Mouse (Mus musculus) liver, embryonic 16.5 days (tissue): ENCODE results near the gene Olfr622. TPM values are rescaled to one million over a fixed set of nuclear protein-coding genes. Genes with fewer than 3 reads are reported as not detected.

Experiments used
- ATAC-seq: fragments of 200-750 bp; cut with Nextera tagmentation; 2 replicates; pipeline ENCODE4 v1.8.0; 2017; ENCODE audit warnings: low read depth, mild to moderate bottlenecking, moderate number of reproducible peaks, moderate library complexity
- H3K27ac ChIP-seq: fragments of 300-500 bp; sonication (generic); 2 replicates; pipeline ENCODE4 v1.5.1; 2014; ENCODE audit warnings: mild to moderate bottlenecking, low read length
- H3K27me3 ChIP-seq: fragments of 300-500 bp; sonication (generic); 2 replicates; pipeline ENCODE4 v1.6.1; 2014; ENCODE audit warnings: low read depth, low read length, mixed read lengths; ENCODE audit not compliant: control insufficient read depth, insufficient read depth
- H3K36me3 ChIP-seq: fragments of 300-500 bp; sonication (generic); 2 replicates; pipeline ENCODE4 v1.6.1; 2014; ENCODE audit warnings: mild to moderate bottlenecking; ENCODE audit not compliant: control insufficient read depth, insufficient read depth
- H3K4me1 ChIP-seq: fragments of 300-500 bp; sonication (generic); 2 replicates; pipeline ENCODE4 v1.6.1; 2014; ENCODE audit warnings: low read depth, low read length, mixed read lengths; ENCODE audit not compliant: control insufficient read depth
- H3K4me2 ChIP-seq: fragments of 300-500 bp; sonication (generic); 2 replicates; pipeline ENCODE4 v1.6.1; 2014; ENCODE audit warnings: low read depth, low read length, mixed read lengths
- H3K4me3 ChIP-seq: fragments of 300-500 bp; sonication (generic); 2 replicates; pipeline ENCODE4 v1.5.1; 2014; ENCODE audit warnings: low read depth, mild to moderate bottlenecking, low read length
- H3K9ac ChIP-seq: fragments of 300-500 bp; sonication (generic); 2 replicates; pipeline ENCODE4 v1.6.1; 2014; ENCODE audit warnings: low read depth, low read length
- H3K9me3 ChIP-seq: fragments of 300-500 bp; sonication (generic); replicated peaks from 2 replicates; pipeline ENCODE4 v1.6.1; 2016; ENCODE audit warnings: low read length; ENCODE audit not compliant: control insufficient read depth
- WGBS: fragments of 180-500 bp; shearing (Covaris S2); extraction: QIAGEN DNeasy Blood & Tissue Kit; methylation state at CpG from one replicate; pipeline ENCODE4 v1.1.7; 2014; ENCODE audit not compliant: insufficient replicate concordance; 5-methylcytosine and 5-hydroxymethylcytosine counted together
- polyA plus RNA-seq: library from polyadenylated mRNA; unstranded; fragments of >200 nt; fragmentation: Nextera tagmentation; extraction: Ambion mirVana; gene quantifications from 2 replicates; pipeline ENCODE4 v1.2.1, GENCODE M21; 2015

Gene Olfr622
- polyA plus RNA-seq = not detected in 2 replicates

- Histone ChIP-seq H3K27me3 (no peaks in the 10 kb centered on the region), H3K4me1 (no peaks in the 10 kb centered on the region), H3K9ac (no peak within 1 kb of the TSS), H3K4me3 (no peak within 1 kb of the TSS), H3K27ac (no peak within 1 kb of the TSS), H3K4me2 (no peak within 1 kb of the TSS), H3K36me3 (no peaks in the 10 kb centered on the region), H3K9me3 (no peaks in the 10 kb centered on the region)
- 49% methylated on average over 1 of the region's 1 CpGs for whole genome bisulfite sequencing
- no peak for ATAC-seq
These were observed at the start of gene Olfr622 for GRCm38 (mm10) chr7:103642602-103643001. Olfr622 (minus strand) TSS chr7:103642702.

DNA sequence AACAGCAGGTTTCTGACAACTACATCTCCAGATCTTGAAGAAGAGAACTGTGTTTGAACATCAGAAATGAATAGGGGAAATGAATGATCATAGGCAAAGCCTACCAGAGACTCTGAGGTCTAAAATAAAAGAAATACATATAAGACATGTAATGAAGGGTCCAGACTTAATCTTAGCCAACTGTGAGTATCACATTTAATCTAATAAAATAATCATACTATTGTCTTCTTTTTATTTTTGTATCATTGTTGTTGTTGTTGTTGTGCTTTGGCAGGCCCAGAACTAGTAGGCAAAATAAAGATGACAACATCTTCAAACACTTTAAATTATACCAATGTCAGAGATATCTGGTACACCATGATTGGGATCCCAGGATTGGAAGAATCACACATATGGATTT lies 39.9 kb upstream of the Olfr622 start, which contains the start of gene Olfr625-ps1:
TSS of gene Olfr625-ps1 (plus strand) at position 301 of the 400 bp plus-strand sequence.
- no peaks in the 10 kb centered on the region for H3K27me3 ChIP-seq
- no peaks in the 10 kb centered on the region for H3K36me3 ChIP-seq
- no peaks in the 10 kb centered on the region for H3K9me3 ChIP-seq
- no peak within 1 kb of the TSS for H3K4me2 ChIP-seq
- no peak within 1 kb of the TSS for H3K27ac ChIP-seq
- no peaks in the 10 kb centered on the region for H3K4me1 ChIP-seq
- H3K9ac ChIP-seq = no peak within 1 kb of the TSS
- ATAC-seq = no peak
- H3K4me3 ChIP-seq = no peak within 1 kb of the TSS

GRCm38 (mm10) chr7:103671091-103671490 lies 28.6 kb upstream of the Olfr622 start, which contains the start of gene Olfr624:
Olfr624 (minus strand) TSS chr7:103671191.
- no peak within 1 kb of the TSS for H3K4me2 ChIP-seq
- H3K9ac ChIP-seq = no peak within 1 kb of the TSS
- no peak within 1 kb of the TSS for H3K4me3 ChIP-seq
- no peaks in the 10 kb centered on the region for H3K4me1 ChIP-seq
- ATAC-seq = no peak
- no peaks in the 10 kb centered on the region for H3K36me3 ChIP-seq
- H3K27ac ChIP-seq = no peak within 1 kb of the TSS
- WGBS = 72% methylated on average over 2 of the region's 2 CpGs
- no peaks in the 10 kb centered on the region for H3K9me3 ChIP-seq
- no peaks in the 10 kb centered on the region for H3K27me3 ChIP-seq

DNA sequence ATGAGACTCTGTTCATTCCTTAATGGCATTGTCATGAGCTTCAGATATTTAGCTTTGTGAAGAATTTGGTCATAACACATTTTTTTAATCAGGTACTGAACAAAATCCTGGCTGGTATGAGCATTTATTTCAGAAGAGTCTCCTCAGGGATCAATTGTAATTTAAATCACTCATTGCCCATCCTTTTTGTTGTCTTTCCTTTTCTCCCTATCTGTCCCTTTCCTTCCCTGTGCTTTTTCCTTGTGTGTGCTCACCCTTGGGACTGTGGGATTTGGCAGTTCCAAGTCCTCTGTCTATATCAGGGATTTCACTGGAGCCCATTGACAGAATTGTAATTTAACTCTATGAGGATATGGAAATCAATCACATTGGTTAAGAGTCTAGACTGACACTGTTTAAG lies 21.1 kb upstream of the Olfr622 start, which contains the start of gene Olfr623:
TSS of gene Olfr623 (minus strand) at position 101 of the 400 bp plus-strand sequence.
- Histone ChIP-seq H3K4me1 (no peaks in the 10 kb centered on the region), H3K27me3 (no peaks in the 10 kb centered on the region), H3K9me3 (no peaks in the 10 kb centered on the region), H3K36me3 (no peaks in the 10 kb centered on the region), H3K4me3 (no peak within 1 kb of the TSS), H3K4me2 (no peak within 1 kb of the TSS), H3K27ac (no peak within 1 kb of the TSS), H3K9ac (no peak within 1 kb of the TSS)
- no peak for ATAC-seq

GRCm38 (mm10) chr7:103644070-103644469 lies 1.6 kb upstream of the Olfr622 start:
- 61% methylated on average over 4 of the region's 4 CpGs for WGBS
- H3K4me1 ChIP-seq = no peaks in the 10 kb centered on the region
- H3K9me3 ChIP-seq = no peaks in the 10 kb centered on the region
- no peak overlapping the region for H3K4me2 ChIP-seq
- H3K9ac ChIP-seq = no peak overlapping the region
- no peak for ATAC-seq
- no peaks in the 10 kb centered on the region for H3K36me3 ChIP-seq
- H3K27ac ChIP-seq = no peak overlapping the region
- no peak overlapping the region for H3K4me3 ChIP-seq
- H3K27me3 ChIP-seq = no peaks in the 10 kb centered on the region

DNA sequence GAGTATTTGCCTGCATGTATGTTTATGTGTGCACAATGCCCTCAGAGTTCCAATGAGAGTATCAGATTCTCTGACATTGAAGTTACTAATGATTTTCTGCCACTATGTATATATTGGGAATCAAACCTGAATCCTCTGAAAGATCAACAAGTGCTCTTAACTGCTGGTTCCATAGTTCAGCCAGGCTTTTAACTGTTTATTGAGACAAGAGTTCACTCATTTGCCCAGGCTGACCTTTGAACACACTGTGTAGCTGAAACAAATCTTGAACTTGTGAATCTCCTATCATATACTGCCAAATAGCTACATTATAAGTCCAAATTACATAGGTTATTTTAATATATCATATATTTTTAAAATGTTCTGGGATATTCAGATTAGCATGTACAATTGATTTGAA lies 5.7 kb downstream of the Olfr622 start:
- no peaks in the 10 kb centered on the region for H3K36me3 ChIP-seq
- H3K9ac ChIP-seq = no peak overlapping the region
- no peaks in the 10 kb centered on the region for H3K4me1 ChIP-seq
- no peak overlapping the region for H3K4me2 ChIP-seq
- ATAC-seq = no peak
- H3K4me3 ChIP-seq = no peak overlapping the region
- H3K9me3 ChIP-seq = no peaks in the 10 kb centered on the region
- H3K27ac ChIP-seq = no peak overlapping the region
- no peaks in the 10 kb centered on the region for H3K27me3 ChIP-seq

DNA sequence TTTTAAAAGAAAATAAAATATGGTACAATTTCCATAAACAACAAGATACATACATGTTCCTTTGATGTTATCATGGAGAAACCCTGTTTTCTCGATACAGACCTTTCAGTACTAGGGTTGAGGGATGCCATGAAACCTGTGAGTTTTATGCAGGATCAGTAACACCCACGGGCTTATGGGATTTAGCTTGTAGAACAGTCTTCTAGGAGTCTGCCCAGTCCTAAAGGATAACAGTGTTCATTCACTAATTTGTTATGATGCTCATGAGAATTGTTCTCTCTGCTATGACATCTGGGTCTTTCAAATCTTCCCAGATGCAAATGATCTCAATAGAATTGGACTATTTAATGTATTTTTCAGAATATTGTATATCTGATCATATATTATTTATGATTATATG lies 30.1 kb downstream of the Olfr622 start, which contains the start of gene Olfr620:
TSS of gene Olfr620 (minus strand) at position 101 of the 400 bp plus-strand sequence.
- H3K27me3 ChIP-seq = no peaks in the 10 kb centered on the region
- no peaks in the 10 kb centered on the region for H3K36me3 ChIP-seq
- no peak within 1 kb of the TSS for H3K27ac ChIP-seq
- H3K9me3 ChIP-seq = no peaks in the 10 kb centered on the region
- ATAC-seq = no peak
- H3K4me3 ChIP-seq = no peak within 1 kb of the TSS
- no peak within 1 kb of the TSS for H3K9ac ChIP-seq
- H3K4me1 ChIP-seq = no peaks in the 10 kb centered on the region
- 44% methylated on average over 2 of the region's 2 CpGs for WGBS
- no peak within 1 kb of the TSS for H3K4me2 ChIP-seq

GRCm38 (mm10) chr7:103607425-103607824 lies 35.1 kb downstream of the Olfr622 start:
- no peaks in the 10 kb centered on the region for H3K4me1 ChIP-seq
- ATAC-seq = no peak
- H3K4me3 ChIP-seq = no peak overlapping the region
- no peak overlapping the region for H3K4me2 ChIP-seq
- no peaks in the 10 kb centered on the region for H3K9me3 ChIP-seq
- H3K9ac ChIP-seq = no peak overlapping the region
- no peak overlapping the region for H3K27ac ChIP-seq
- WGBS = 30% methylated on average over 2 of the region's 2 CpGs
- H3K36me3 ChIP-seq = no peaks in the 10 kb centered on the region
- H3K27me3 ChIP-seq = no peaks in the 10 kb centered on the region

DNA sequence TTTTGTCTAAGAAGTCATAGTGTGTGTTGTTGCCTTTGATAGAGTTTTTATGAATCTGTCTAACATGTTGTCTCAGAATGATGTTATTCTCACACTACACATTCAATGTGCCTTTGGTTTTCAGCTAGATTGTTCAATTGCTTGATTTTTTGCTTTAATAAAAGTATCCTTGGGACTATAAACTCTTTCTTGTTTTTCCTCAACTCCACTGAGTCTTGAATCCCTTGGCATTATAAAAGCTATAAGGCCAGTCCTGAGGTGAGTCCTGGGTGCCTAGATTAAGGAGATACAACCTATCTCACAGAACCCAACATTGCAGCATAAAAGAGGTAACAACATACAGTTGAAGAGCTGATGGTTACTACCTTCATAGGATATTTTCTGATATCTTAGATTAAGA lies 42.2 kb downstream of the Olfr622 start, which contains the start of gene Olfr619:
TSS of gene Olfr619 (plus strand) at position 301 of the 400 bp plus-strand sequence.
- Histone ChIP-seq H3K9ac (no peak within 1 kb of the TSS), H3K4me1 (no peaks in the 10 kb centered on the region), H3K4me2 (no peak within 1 kb of the TSS), H3K4me3 (no peak within 1 kb of the TSS), H3K27ac (no peak within 1 kb of the TSS), H3K27me3 (no peaks in the 10 kb centered on the region), H3K9me3 (no peaks in the 10 kb centered on the region), H3K36me3 (no peaks in the 10 kb centered on the region)
- ATAC-seq = no peak
